Mouse (Mus musculus) hindbrain, postnatal 0 days (tissue): ENCODE data around the gene Nxph3. TPM values are rescaled to one million over a fixed set of nuclear protein-coding genes. Genes with fewer than 3 reads are reported as not detected.

ENCODE experiments used
- ATAC-seq: fragments of 200-750 bp; cut with Nextera tagmentation; 2 replicates; pipeline ENCODE4 v1.8.0; 2017; ENCODE audit warnings: mild to moderate bottlenecking, moderate TSS enrichment, moderate library complexity
- DNase-seq: peaks from one replicate; pipeline ENCODE4 v3.0.0-alpha.2; 2015; ENCODE audit warnings: low spot score
- H3K27ac ChIP-seq: fragments of 300-500 bp; sonication (generic); 2 replicates; pipeline ENCODE4 v1.5.1; 2014; ENCODE audit warnings: mild to moderate bottlenecking
- H3K27me3 ChIP-seq: fragments of 300-500 bp; sonication (generic); 2 replicates; pipeline ENCODE4 v1.6.1; 2014; ENCODE audit warnings: low read length, mixed read lengths; ENCODE audit not compliant: insufficient read depth
- H3K36me3 ChIP-seq: fragments of 300-500 bp; sonication (generic); 2 replicates; pipeline ENCODE4 v1.6.1; 2014; ENCODE audit warnings: low read length, mixed read lengths; ENCODE audit not compliant: insufficient read depth
- H3K4me1 ChIP-seq: fragments of 300-500 bp; sonication (generic); 2 replicates; pipeline ENCODE4 v1.6.1; 2014; ENCODE audit warnings: antibody characterized with exemption, low read length, mixed read lengths; ENCODE audit not compliant: insufficient read depth
- H3K4me2 ChIP-seq: fragments of 300-500 bp; sonication (generic); 2 replicates; pipeline ENCODE4 v1.6.1; 2014; ENCODE audit warnings: low read depth, mild to moderate bottlenecking, low read length, moderate library complexity, mixed read lengths
- H3K4me3 ChIP-seq: fragments of 300-500 bp; sonication (generic); 2 replicates; pipeline ENCODE4 v1.5.1; 2014; ENCODE audit warnings: low read length
- H3K9ac ChIP-seq: fragments of 300-500 bp; sonication (generic); replicated peaks from 2 replicates; pipeline ENCODE4 v1.6.1; 2014; ENCODE audit warnings: mild to moderate bottlenecking, low read length, moderate library complexity, mixed read lengths
- H3K9me3 ChIP-seq: fragments of 300-500 bp; sonication (generic); 2 replicates; pipeline ENCODE4 v1.6.1; 2016; ENCODE audit warnings: low read length, mixed read lengths
- CTCF ChIP-seq: IDR thresholded peaks from 2 replicates; pipeline ENCODE4 v1.5.1; 2016; ENCODE audit warnings: antibody characterized with exemption, control low read depth, low read depth
- WGBS: fragments of 180-500 bp; shearing (Covaris S2); extraction: QIAGEN DNeasy Blood & Tissue Kit; methylation state at CpG from one replicate; pipeline ENCODE4 v1.1.7; 2014; 5-methylcytosine and 5-hydroxymethylcytosine counted together
- polyA plus RNA-seq: library from polyadenylated mRNA; unstranded; fragments of >200 nt; fragmentation: Nextera tagmentation; extraction: Ambion mirVana; gene quantifications from 2 replicates; pipeline ENCODE4 v1.2.1, GENCODE M21; 2015
- total RNA-seq: library from RNA; depleted of rRNA; stranded (reverse); fragments of >200 nt; gene quantifications from 2 replicates; pipeline ENCODE4 v1.2.3, GENCODE M21; 2014

Nxph3 gene
- total and polyA plus RNA-seq, 2 experiments from 2014 or later, result 3.7 to 21.4 TPM

DNA sequence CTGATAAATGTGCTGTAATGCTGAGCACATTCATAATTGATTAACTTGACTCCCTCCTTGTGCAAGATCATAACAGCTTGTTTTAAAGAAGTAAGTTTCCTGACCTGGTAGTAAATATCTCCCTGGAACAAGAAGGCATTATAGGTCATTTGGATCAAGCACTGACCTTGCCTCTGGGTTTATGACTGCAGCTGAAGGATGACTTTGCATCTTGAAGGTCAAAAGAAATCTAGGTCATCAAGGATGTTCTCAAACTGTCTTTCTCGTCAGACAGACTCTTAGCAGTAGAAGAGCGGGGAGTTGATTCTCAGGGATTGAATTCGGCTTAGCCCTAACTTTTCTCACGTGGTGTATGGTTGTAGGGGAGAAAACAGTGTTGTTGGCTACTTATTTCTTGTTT is 33.7 kb downstream of the Nxph3 start:
- ATAC-seq (no peak), DNase-seq (no peak)
- Histone ChIP-seq H3K9me3 (no peaks in the 10 kb centered on the region), H3K4me2 (no peak overlapping the region), H3K9ac (no peak overlapping the region), H3K4me3 (no peak overlapping the region), H3K4me1 (no peaks in the 10 kb centered on the region), H3K27ac (no peak overlapping the region), H3K27me3 (no peaks in the 10 kb centered on the region), H3K36me3 (peaks cover 19% of the 10 kb centered on the region; the same call in 1 of the 2 replicates)
- TF ChIP-seq CTCF, result no peak
- WGBS, result 92% methylated on average over 4 of the region's 4 CpGs

DNA sequence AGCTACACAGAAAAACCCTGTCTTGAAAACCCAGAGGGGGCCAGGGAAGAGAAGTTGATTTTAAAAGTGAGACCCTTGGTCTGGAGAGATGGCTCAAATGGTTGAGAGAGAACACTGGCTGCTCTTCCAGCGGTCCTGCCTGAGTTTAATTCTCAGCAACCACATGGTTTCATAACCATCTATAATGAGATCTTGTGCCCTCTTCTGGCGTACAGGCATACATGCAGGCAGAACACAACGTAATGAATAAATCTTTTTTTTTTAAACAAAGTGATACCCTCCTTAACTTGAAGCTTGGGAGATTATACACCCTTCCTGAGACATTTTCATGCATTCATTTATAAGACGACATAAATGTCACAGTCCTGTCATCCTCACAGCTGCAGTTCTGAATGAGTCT is 34.9 kb downstream of the Nxph3 start:
- Histone ChIP-seq H3K27ac (no peak overlapping the region), H3K36me3 (peaks cover 14% of the 10 kb centered on the region), H3K9me3 (no peaks in the 10 kb centered on the region), H3K9ac (no peak overlapping the region), H3K4me1 (no peaks in the 10 kb centered on the region), H3K4me2 (no peak overlapping the region), H3K4me3 (no peak overlapping the region), H3K27me3 (no peaks in the 10 kb centered on the region)
- peak; percentile 39 for TF ChIP-seq CTCF
- 70% methylated on average over 4 of the region's 4 CpGs for WGBS
- DNase-seq, result no peak
- no peak for ATAC-seq

- H3K27me3 ChIP-seq, result no peaks in the 10 kb centered on the region
- DNase-seq, result peak; percentile 13
- H3K36me3 ChIP-seq, result peaks cover 11% of the 10 kb centered on the region
- H3K9me3 ChIP-seq, result no peaks in the 10 kb centered on the region
- no peak overlapping the region for H3K27ac ChIP-seq
- WGBS, result 70% methylated on average over 7 of the region's 7 CpGs
- ATAC-seq, result no peak
- H3K4me3 ChIP-seq, result no peak overlapping the region
- no peak for TF ChIP-seq CTCF
- no peak overlapping the region for H3K4me2 ChIP-seq
- no peaks in the 10 kb centered on the region for H3K4me1 ChIP-seq
- H3K9ac ChIP-seq, result no peak overlapping the region
Observed at GRCm38 (mm10) chr11:95476323-95476722, 38.0 kb downstream of the Nxph3 start.

GRCm38 (mm10) chr11:95473456-95473855 is 40.9 kb downstream of the Nxph3 start:
- Histone ChIP-seq H3K27ac (no peak overlapping the region), H3K9ac (no peak overlapping the region), H3K36me3 (peaks cover 11% of the 10 kb centered on the region), H3K4me2 (no peak overlapping the region), H3K4me3 (no peak overlapping the region), H3K27me3 (no peaks in the 10 kb centered on the region), H3K4me1 (no peaks in the 10 kb centered on the region), H3K9me3 (no peaks in the 10 kb centered on the region)
- DNase-seq (no peak), ATAC-seq (no peak)
- TF ChIP-seq CTCF, result no peak
- WGBS, result 90% methylated on average over 1 of the region's 1 CpGs

DNA sequence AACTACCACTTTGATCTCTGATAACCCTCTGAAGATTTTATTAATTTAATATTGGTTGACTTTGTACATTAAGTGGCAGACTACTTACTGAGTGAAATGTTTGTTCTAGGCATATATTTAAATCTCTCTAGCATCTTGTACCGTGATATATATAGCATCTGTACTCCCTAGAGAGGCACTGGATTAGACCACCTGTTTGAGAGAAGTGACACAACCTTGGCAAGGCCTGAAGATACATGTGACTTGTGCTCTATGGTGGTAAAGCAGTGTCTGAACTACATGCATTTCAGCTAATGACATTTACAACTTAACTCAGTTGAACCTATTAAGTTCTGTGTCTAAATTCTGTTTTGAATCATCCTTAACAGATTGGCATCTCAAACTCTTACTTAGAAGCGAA is 41.4 kb downstream of the Nxph3 start:
- no peak overlapping the region for H3K27ac ChIP-seq
- no peaks in the 10 kb centered on the region for H3K4me1 ChIP-seq
- H3K36me3 ChIP-seq, result peaks cover 11% of the 10 kb centered on the region
- DNase-seq, result peak; percentile 20
- no peak for TF ChIP-seq CTCF
- H3K4me2 ChIP-seq, result no peak overlapping the region
- H3K9ac ChIP-seq, result no peak overlapping the region
- no peak overlapping the region for H3K4me3 ChIP-seq
- H3K27me3 ChIP-seq, result no peaks in the 10 kb centered on the region
- H3K9me3 ChIP-seq, result no peaks in the 10 kb centered on the region
- ATAC-seq, result no peak
- WGBS, result 68% methylated on average over 2 of the region's 2 CpGs

DNA sequence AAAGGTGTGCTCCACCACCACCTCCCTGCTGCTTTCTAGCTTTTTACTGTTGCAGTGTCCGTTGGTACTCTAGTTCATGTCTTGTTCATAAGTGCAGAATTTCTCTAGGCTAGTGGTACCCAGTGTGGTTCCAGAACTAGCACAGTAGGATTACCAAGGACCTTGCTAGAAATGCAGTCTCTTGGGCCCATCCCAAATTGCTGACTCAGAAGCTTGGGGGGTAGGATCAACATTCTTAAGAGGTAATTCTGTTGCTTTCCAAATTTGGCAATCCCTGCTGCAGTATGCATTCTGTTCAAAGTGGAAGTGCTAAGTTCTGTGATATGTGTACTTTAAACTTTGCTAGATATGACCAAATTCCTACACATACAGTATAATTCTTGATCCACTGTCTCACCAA is 46.6 kb downstream of the Nxph3 start:
- H3K36me3 ChIP-seq, result peaks cover 5% of the 10 kb centered on the region; the same call in 1 of the 2 replicates
- H3K27ac ChIP-seq, result no peak overlapping the region
- ATAC-seq (no peak), DNase-seq (no peak)
- H3K4me3 ChIP-seq, result no peak overlapping the region
- H3K4me1 ChIP-seq, result no peaks in the 10 kb centered on the region
- H3K4me2 ChIP-seq, result no peak overlapping the region
- H3K9me3 ChIP-seq, result no peaks in the 10 kb centered on the region
- WGBS, result 88% methylated on average over 1 of the region's 1 CpGs
- no peak overlapping the region for H3K9ac ChIP-seq
- no peak for TF ChIP-seq CTCF
- no peaks in the 10 kb centered on the region for H3K27me3 ChIP-seq

GRCm38 (mm10) chr11:95462168-95462567 is 52.2 kb downstream of the Nxph3 start:
- TF ChIP-seq CTCF, result no peak
- ATAC-seq, result no peak
- DNase-seq, result no peak
- H3K4me3 ChIP-seq, result no peak overlapping the region
- no peaks in the 10 kb centered on the region for H3K9me3 ChIP-seq
- H3K4me1 ChIP-seq, result no peaks in the 10 kb centered on the region
- no peak overlapping the region for H3K27ac ChIP-seq
- 94% methylated on average over 3 of the region's 3 CpGs for WGBS
- no peaks in the 10 kb centered on the region for H3K36me3 ChIP-seq
- H3K4me2 ChIP-seq, result no peak overlapping the region
- no peak overlapping the region for H3K9ac ChIP-seq
- no peaks in the 10 kb centered on the region for H3K27me3 ChIP-seq
